Mouse (Mus musculus) T-helper 1 cell (primary cell): ENCODE measurements around the gene Lef1.

Experiments used
- in situ Hi-C: fragments of 300-600 bp; cut with MboI, MseI; formaldehyde crosslinking; loops from one replicate; pipeline ENCODE4 v1.15.1; 2025; ENCODE audit warnings: high pct_unique_total_duplicates

Gene Lef1

DNA sequence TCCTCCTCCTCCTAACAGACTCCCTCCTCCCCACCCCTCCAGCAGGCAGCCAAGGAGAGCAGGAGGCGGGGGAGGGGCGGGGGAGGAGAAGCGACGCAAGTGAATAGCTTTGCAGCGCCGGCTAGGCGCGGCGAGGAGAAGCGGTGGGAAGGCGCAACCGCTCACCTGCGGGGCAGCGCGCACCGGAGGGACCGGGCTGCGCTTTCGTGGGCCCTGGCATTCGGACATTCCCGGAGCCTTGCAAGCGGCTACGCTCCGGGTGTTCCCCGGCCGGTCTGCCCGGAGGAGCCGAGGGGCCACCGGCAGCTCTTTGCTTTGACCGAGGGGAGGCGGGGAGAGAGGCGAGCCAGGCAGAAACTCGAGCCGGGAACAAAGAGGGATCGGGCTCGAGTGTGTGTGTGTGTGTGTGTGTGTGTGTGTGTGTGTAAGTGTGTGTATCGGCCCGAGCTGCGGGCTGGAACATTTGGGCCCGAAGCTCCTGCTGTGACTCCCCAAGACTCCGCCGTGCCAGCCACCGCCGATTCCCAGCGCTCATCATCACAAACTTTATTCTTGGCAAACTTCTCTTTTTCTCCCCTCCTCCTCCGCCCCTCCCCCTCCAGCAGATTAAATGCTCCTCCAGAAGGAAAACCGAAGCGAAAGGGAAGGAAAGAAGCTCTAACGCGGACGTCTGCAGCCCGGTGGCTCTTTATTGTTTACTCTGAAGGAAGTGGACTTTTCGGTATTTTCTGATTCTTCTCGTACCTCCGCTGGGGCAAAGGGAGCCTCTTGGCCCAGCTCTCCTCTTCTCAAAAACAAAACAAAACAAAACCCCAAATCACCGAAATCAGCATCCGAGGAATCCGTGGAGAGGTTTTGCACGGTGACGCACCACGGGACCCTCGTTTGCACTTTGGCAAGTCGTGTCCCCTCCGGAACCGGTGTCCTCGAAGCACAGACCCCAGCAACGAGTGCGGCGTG, at the start of gene Lef1:
Gene Lef1, plus strand, starts transcription at position 281 of the 960 bp plus-strand sequence.
- in situ Hi-C loops = loop anchor here (10.0 kb wide), 1 partner anchor 54 kb away; no protein-coding TSS in a partner anchor

DNA sequence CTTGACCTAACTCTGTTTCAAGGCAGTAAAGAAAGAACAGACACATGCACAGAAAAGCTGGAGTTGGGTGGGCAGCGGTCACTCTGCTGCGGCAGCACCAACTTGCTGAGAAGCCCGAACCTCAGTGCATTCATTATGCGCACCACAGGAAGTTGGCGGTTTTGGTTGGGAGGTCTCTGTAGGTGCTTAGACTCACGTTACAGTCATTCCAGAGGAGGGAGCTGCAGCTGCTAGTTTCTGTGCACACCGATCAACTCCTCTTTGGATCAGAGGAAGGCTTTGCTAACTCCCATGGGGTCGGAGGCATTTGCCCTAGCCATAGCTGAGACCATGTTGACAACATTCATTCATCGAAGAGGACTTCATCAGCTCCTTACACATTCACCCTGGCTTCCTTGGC, 45.3 kb upstream of the Lef1 start:
- in situ Hi-C loops = no loop called here

DNA sequence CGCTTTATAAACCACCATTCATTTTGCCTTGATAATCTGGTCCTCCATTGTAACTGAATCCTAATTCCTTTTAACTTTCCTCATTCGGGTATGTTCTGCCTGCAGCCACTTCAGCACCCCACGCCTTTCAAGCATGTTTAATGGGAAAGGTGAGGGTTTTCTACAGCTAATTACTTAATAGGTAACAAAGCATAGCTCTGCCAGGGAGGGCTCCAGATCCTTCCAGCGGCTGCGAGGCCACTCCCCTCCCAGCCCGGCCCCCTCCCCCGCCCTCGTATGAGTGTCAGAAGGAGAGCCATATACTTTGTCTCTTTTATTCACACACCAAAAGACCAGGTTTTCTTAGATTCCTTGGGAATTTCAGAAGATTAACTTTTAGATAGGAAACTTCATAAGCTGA, 44.1 kb upstream of the Lef1 start:
- in situ Hi-C loops = no loop called here

DNA sequence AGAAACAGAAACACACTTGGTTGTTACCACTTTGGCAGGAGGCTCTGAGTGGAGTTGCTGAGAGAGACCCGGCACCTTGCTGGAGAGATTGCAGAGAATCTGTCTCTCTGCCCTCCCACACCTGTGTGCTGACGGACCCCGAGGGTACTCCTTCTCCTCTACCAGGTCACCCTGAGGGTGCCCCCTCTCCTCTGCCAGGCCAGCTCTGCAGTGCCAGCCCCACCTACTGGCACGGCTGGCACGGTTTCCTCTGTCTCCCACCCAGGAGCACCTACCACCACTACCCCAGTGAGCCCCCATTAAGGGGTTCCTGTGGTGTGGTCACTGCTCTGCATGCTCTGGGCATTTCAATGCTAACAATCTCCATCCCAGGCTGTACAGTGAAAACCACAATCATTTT, 42.3 kb upstream of the Lef1 start:
- in situ Hi-C loops = no loop called here

DNA sequence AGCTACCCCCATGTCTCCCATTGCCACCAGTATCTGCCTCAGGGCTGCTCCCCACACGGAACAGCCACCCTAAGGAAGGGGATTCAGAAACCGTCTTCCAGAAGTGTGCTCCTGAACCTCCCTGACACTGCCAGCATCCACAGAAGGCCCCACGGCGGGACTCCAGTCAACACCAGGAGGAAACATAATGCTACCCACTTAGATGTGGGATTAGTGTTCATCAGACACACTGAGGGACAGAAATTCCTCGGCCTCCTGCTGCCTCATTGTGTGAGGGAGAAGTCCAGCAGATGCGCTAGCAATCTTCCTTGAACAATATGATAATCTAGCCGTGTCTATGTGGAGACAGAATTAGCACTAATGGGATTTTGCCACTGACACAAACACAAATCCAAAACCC, 40.1 kb upstream of the Lef1 start:
- in situ Hi-C loops = no loop called here

DNA sequence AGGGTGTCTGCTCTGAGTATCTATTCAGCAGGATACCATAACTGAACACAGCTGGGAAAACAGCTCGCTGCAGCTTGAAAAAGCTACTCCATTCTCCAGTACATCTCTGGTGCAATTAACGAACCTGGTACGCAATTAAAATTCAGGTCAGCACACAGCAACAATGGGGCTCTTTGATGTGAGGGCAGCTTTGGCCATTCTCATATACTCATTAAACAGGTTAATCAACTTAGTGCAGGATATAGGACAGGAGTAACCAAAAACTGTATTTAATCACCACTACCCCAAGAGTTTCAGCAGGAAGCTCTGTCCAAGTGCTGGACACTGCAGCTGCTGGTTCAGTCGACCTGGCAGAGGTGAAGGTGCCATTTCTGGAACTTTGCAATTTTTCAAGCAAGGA, 37.6 kb upstream of the Lef1 start:
- in situ Hi-C loops = no loop called here

DNA sequence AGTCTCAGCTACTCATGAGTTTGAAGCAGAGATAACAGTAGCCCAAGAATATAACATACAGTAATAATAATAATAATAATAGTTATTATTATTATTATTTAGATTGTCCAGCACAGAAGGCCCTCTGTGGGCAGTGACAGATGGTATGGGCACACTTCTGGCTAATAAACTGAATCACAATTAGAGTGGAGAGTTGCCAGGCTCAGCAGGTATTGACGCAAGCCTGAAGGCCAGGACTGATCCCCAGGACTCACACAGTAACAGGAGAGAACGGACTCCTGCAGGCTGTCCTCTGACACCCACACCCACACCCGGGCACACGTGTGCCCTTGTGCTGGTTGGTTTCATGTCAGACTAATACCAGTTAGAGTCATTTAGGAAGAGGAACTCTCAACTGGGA, 36.3 kb upstream of the Lef1 start:
- in situ Hi-C loops = no loop called here

DNA sequence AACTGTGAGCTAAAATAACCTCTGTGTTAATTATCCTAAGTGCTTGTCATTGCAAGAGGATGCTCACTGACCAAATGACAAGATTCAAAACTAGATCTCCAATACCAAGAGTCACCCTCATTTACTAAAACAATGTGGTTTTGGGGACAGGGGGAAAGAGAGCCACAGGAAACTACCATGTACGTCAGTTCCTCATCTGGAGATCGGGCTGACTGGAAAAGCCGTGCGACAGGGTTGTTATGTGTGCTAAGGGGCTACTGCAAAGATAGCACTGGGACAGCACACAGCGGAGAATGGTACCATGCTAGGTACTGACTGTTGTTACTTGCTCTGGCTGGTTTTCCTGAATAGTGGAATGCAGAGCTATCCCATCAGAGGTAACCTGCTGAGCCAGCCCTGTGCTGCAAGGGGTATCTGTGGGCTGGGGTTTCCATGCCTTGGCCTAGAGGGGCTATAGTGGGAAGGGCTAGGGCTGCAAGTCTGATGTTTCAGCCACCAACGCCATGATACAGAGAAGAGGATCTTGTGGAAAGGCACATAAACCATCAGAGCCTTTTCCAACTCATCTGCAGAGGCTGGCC, 32.1 kb upstream of the Lef1 start:
- in situ Hi-C loops = no loop called here

DNA sequence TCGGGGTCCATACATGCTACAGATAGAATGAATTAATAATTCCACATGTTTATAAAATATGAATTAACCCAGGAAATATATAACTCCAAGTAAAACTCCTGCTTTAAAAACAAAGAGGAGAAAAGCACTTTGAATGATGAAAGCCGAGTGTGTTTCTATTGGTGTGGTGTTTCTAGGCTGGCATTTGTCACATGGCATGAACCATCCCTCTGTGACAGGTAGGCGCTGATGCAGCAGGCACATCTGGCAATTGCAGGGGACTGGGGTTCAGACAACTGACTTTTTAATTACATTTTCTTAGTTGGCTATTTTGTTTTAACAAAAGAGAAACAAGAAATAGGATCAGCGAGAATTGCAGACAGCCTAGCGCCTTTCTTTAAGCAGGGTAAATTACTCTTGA, 31.6 kb upstream of the Lef1 start:
- in situ Hi-C loops = no loop called here

DNA sequence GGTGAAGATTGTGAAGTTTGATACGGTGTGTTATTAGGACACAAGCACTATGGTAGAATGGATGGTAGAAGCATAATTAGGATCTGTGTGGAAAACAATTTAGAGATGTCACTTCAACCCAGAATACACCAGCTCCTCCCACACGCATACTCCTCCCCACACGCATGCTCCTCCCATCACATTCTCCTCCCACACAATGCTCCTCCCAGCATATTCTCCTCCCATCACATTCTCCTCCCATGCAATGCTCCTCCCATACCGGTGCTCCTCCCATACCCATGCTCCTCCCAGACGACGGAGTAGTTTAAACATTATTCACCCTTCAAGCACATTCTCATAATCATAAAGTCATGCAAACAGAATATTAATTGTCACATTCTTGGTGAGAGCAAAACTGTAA, 26.5 kb upstream of the Lef1 start:
- in situ Hi-C loops = no loop called here

DNA sequence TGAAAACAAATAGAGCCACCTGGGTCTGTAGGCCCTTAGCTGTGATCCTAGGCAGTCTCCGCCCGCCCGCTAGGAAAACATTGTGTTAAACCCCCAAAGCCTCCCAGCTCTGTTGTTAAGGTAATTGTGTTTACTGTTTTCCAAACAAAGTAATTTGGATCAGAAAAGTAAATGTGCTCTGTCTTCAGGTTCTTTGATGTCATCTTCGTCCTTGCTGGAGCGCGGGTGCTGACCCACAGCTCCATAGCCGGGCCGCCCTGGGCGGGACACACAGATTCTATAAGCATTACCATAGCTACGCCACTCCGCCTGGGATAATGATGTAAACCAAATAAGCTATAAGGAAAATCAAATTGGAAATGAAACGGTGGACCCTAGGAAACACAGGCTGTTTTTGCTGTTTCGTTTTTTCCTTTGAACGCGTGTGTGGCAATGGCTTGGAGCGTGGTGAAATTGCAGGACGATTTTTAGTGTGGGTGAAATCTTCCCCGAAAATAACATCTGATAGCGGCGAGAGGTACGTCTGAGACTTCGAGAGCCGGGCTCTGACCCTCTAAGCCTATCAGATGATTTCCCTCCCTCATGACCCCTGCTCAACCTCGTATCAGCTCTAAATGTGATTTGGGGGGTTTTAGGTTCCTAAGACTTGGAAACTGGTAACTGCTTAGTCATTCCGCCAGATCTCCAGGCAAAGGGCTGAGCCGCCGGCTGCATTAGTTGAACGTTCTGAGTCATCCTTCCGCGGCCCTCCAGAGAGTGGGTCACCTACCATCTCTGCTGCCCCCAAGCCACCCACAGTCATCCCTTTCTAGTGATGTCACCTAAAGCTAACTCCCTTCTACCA, 25.3 kb upstream of the Lef1 start:
- in situ Hi-C loops = no loop called here

DNA sequence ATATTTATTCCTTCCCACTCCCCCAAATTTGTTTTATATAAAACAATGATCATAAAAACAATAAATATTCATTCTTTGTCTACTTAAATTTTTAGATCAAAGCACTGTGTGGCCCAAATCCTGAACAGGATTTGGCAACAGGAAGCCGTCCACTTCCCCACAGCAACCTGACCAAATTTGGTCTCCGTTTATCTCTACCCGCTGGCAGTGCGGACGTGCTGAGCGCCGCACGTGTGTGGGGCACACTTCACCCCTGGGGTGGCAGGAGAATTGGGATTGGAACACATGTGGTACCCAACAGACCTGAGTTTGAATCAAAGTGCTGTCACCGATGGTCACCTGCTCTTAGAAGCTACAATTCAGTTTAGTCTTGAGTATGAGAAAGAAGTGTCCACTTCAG, 24.3 kb upstream of the Lef1 start:
- in situ Hi-C loops = no loop called here

DNA sequence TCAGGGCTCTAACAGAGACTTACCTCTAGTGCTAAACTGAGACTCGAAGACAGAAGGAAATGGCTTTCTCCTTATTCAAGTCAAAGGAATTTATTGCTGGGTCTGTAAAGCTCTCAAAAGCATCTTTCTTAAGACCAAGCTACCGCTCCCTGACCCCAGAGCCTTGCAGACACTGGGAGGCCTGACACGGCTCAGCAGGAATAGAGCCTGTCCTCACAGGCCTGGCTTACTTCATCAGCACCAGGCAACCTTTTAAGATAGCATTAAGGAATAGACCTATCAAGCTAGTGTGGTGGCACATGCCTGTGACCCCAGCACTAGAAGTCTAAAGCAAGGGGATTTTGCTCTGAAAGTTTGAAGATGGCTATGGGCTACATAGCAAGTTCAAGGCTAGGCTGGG, 20.6 kb upstream of the Lef1 start:
- in situ Hi-C loops = no loop called here

DNA sequence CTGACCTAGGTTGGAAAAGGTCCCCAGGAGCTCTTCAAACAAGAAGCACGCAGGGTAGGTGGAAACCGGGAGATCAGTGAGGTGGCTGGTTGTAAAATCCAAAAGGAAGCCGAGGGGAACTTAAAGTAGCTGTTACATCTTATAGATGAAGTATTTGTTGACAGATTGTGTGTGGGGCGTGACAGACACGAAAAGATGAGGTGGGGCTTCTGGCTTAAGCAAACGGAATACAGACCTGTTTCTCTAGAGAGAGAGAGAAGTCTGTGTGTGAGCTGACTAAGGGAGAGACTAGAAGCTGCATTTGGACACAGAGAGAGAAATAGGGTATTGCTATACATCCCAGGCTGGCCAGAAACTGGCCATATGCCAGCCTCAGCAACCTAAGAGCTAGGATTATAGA, 18.2 kb upstream of the Lef1 start:
- in situ Hi-C loops = no loop called here

DNA sequence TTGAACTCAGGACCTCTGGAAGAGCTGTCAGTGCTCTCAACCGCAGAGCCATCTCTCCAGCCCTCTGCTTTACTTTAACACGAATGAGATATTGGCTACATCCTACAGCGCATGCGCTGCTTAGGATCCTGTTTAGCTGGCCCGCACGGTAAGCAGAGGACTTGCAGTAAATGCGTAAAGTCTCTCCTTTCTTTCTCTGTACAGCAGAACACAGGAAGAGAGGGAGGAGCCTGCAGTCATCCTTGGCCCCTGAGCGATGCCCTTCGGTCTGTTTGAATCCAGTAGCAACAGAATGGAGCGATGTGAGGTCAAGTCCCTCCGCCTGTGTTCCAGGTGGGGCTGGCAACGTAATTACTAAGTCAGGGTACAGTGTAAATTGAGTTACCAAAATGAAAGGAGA, 16.5 kb upstream of the Lef1 start:
- in situ Hi-C loops = no loop called here

DNA sequence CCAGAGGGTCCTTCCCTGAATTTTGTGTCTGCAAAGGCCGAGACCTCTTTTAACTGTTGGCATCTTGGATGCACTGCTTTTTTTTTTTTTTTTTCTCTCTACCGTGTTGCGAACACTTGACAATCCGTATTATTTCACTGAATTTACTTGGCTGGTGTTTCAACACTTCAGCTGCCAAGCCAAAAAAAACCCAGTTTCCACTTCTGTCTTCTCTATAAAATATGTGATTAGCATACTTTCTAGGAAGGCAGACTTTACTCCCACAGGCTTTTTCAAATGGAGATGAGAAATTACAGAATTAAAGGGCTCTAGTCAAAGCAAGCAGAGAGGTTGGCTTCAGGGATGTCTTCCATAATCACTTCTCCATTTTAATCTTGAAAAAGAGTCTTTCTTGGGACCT, 14.2 kb upstream of the Lef1 start:
- in situ Hi-C loops = no loop called here

DNA sequence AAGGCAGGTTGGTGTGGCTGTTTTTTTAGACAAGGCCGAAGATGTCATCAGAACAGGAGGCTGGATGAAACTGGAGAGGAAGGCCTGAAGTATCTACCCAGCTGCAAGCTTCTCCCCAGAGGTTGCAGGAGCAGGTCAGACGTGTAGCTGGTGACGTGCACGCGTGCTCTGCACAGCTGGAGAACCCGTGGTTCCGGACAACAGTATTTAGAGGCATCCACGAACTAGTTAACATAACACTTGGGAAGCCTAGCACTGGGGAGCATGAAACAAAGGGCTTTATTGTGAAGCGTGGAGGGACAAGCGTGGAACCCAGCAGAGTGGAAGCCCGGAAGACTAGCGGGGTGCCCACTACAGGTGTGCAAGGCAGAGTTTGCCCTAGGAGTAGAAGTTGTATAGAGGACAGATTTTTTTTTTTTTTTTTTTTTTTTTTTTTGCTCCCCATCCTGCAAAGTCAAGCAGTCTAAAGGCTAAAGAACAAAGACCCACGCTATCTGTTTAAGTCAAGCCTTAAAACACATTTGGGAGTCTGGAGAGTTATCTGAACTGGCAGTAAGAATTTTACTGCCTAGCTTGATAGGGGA, 8.0 kb upstream of the Lef1 start:
- in situ Hi-C loops = no loop called here

DNA sequence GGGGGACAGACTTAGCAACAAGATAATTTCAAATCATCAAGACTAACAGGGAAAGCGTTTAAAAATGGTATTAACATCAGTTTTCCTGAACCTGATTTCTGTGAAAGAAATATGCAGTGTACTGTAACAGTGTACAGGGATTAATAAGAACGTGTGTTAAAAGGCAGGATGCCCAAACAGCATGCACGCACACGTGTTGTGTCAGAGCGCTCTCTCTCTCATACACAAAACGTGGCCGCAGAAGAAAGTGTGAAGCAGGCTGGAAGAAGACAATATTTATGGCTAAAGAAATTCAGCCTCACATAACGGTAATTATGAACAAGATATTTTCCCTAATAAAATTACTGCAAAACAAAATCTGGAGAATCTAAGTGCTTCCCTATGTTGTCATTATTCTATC, 4.9 kb upstream of the Lef1 start:
- in situ Hi-C loops = no loop called here

DNA sequence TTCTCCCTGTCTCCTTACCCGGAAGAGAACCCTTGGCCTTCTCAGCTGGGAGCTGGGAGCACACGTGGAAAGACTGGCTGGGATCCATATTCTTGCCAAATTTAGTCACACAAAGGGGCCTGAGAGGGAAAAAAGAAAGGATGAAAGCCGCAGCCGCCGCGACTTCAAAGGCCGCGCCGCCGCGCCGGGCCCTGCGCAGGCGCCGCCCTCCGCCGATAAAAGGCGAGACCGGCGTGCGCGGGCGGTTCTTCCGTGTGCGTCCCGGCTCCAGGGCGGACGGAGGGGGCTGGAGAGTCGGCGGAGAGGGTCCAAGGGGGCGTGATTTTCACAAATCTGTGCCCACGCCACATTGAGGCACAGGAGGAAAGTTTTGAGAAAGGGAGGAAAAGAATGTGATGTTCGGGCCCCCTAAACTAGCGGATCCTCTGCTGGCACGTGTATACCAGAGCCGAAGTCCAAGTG, 4.3 kb upstream of the Lef1 start:
- in situ Hi-C loops = no loop called here

DNA sequence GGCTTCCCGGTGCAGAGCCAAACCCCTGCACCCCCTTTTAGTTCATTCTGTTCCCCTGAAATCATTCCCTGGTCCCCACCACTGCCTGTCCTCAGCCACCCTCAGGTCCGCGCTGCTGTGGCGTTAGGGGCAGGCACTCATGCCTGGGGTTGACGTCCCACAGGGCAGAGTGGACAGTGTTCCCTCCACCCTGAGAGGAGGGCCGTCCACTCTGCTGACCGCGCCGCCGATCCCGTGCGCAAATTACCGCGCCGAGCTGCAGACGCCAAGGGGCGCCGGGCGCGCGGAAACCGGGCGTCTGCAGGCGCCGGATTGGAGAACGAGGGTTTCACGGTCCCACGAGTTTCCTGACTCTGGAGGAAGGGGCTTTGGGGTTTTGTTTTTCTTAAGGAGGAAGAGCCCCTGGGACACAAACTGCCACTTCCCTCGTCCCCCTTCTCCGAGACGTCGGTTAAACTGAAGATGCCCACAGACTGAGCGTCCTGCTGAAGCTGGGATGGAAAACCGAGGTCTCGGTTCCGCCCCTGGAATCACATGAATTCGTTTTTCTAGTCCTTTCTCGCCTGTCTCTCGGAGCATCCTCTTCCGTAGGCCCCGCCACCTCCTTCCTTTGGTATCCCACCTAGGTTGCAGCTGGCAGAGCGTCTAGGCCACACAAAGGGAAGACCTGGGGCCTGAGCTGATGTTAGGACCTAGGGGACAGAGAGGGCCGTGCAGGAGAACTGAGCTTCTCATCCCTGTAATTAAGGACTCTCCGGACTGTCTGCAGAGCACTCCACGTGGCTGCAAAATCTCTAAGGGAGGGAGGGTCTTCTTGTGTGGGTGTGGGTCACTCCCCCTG, 3.6 kb upstream of the Lef1 start:
- in situ Hi-C loops = no loop called here
